Mouse (Mus musculus) ES-E14 (cell line): ENCODE measurements around the gene Fads3.

Experiments
- CHD2 ChIP-seq: IDR thresholded peaks from 2 replicates; pipeline ENCODE4 v1.6.1; 2014; ENCODE audit warnings: mild to moderate bottlenecking, low read depth, low read length, inconsistent platforms
- HCFC1 ChIP-seq: IDR thresholded peaks from 2 replicates; pipeline ENCODE4 v1.6.1; 2012; ENCODE audit warnings: low read length, inconsistent platforms, borderline replicate concordance; ENCODE audit not compliant: insufficient read depth
- MAFK ChIP-seq: IDR thresholded peaks from 2 replicates; pipeline ENCODE4 v1.6.1; 2014; ENCODE audit warnings: mild to moderate bottlenecking, low read depth, low read length, inconsistent platforms; ENCODE audit not compliant: insufficient read depth
- ZC3H11A ChIP-seq: IDR thresholded peaks from 2 replicates; pipeline ENCODE4 v1.6.1; 2012; ENCODE audit warnings: low read depth, mild to moderate bottlenecking, inconsistent platforms, low read length, borderline replicate concordance
- ZNF384 ChIP-seq: IDR thresholded peaks from 2 replicates; pipeline ENCODE4 v1.6.1; 2012; ENCODE audit warnings: low read depth, low read length, inconsistent platforms

GRCm38 (mm10) chr19:10015442-10015841, 25.9 kb upstream of the Fads3 start:
- TF ChIP-seq ZC3H11A = no peak
- TF ChIP-seq CHD2 = no peak
- TF ChIP-seq HCFC1 = no peak
- no peak for TF ChIP-seq MAFK
- no peak for TF ChIP-seq ZNF384
